Mouse (Mus musculus) layer of hippocampus, postnatal 36 days (tissue): ENCODE results near the gene Mfsd13b. TPM values are rescaled to one million over a fixed set of nuclear protein-coding genes. Genes with fewer than 3 reads are reported as not detected.

Experiments used
- DNase-seq, 2 experiments: peaks; one replicate each; pipeline ENCODE4 v3.0.0; 2022
- total RNA-seq, 2 experiments: library from RNA; stranded (reverse); gene quantifications; 2 replicates each; pipeline ENCODE4 v1.2.3; 2021

Mfsd13b gene
- total RNA-seq, 2 experiments from 2014 or later = 1.8 to 2.0 TPM

DNA sequence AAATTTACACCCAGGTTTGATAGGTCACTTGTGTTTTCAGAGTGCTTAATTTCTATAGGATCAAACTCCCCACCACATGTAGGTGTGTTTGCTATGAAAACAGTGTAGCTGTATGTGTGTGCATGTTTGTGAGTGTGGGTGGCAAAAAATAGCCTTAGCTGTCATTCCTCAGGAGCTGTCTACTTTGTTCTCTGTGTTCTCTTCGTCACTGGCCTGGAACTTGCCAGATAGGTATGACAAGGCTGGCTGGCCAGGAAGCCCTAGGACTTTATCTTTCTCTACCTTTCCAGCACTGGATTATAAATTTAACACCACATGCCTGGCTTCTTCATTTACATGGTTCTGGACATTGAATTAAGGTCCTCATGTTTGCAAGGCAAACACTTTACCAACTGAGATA is 61.9 kb downstream of the Mfsd13b start:
- no peak for DNase-seq

DNA sequence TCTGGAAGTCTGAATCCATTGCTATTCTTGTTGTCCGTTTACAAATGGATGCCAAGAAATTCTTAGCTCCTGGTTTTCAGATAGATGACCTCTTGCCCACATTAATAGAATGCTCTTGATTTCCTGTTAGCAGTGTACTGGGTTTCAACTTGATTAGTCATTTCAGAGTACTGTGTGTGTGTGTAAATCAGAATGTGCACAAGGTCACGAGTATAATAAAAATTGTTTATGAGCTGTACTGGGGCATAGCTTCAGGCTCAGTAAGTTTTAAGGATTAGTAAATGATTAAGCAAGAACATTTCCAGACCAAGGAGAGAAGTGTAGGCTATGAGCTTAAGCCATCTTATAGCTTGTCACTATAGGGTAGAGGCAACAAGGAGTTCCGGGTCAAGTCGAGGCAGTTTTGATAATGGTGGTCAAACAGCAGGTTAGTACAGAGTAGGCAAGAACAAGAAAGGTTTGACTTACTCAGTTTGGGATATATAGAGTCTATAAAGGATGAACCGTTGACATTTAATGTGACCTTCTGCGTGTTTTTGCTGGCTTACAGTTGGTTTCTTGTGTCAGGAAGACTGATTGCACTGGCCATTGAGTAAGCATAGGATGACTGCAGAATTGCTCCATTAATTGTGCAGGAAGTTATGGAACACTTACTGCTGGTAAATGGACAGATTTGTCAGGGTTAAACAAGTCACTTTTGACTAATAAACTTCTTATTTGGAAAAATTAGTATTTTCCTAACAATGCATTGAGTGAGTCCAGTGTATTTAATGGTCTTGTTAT is 63.6 kb downstream of the Mfsd13b start:
- no peak for DNase-seq

DNA sequence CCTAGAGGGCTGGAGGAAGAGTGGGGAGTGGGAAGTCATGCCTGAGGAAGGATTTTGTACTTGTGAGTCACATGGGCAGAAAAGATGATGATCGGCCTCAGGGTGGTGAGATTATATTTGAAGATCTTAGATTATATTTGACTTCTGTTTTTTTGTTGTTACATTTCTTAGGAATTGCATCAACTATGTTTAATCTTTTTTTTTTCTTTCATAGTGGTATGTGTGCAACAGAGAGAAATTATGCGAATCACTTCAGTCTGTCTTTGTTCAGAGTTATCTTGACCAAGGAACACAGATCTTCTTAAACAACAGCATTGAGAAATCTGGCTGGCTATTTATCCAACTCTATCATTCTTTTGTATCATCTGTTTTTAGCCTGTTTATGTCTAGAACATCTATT is 65.3 kb downstream of the Mfsd13b start:
- DNase-seq = no peak

DNA sequence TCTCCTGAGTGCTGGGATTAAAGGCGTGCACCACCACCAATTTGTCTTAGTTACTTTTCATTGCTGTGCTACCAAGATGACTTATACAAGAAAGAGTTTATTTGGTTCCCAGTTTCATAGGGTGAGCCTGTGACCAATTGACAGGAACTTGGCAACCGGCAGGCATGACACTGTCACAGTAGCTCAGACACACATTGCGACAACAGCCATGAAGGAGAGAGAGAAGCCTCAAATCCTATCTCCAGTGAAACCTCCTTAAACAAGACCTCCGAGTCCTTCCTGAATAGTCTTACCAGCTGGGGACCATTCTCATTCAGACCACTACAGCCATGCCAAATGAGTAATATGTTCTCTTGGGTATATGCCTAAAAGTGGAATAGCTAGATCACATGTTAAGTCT is 70.8 kb downstream of the Mfsd13b start:
- DNase-seq = no peak

GRCm38 (mm10) chr7:121059477-121060218 is 77.3 kb downstream of the Mfsd13b start:
- DNase-seq = no peak

DNA sequence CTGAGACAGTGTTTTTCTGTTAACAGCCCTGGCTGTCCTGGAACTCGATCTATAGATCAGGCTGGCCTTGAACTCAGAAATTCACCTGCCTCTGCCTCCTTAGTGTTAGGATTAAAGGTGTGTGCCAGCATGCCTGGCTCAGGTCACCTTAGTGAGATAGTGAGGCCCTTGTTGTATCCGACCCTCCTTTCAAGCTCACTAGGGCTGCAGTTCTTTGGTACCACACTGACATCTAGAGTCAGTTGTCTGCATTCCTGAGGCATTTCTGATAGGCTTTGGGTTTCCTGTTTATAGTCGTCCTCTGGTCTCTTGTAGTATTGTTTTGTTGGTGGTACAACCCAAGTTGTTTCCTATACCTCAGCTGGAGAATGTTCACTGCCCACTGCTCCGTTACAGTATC is 82.0 kb downstream of the Mfsd13b start:
- DNase-seq = peak in 1 of 2 experiments; percentile 23

Other genes starting within 250 kb of the Mfsd13b start
- gene Vwa3a, start 243.2 kb upstream of the Mfsd13b start, total RNA-seq = 10 to 100 TPM; 14.1 to 16.0 TPM
- not detected for gene Gm5737, start 170.1 kb upstream of the Mfsd13b start, total RNA-seq
- 10 to 100 TPM; 24.8 to 26.7 TPM for gene Eef2k, start 139.7 kb upstream of the Mfsd13b start, total RNA-seq
- 10 to 100 TPM; 25.7 to 26.6 TPM for gene Polr3e, start 64.8 kb upstream of the Mfsd13b start, total RNA-seq
- gene Cdr2, start 197 bp upstream of the Mfsd13b start, total RNA-seq = 1 to 10 TPM; 4.6 to 5.6 TPM
- 10 to 100 TPM; 79.8 to 85.9 TPM for gene Mettl9, start 51.9 kb downstream of the Mfsd13b start, total RNA-seq
- under 1 TPM in 1 of 2 experiments, not detected in 1; 0.20 TPM for gene Igsf6, start 92.1 kb downstream of the Mfsd13b start, total RNA-seq
- under 1 TPM; 0.32 to 0.51 TPM for gene Otoa, start 99.1 kb downstream of the Mfsd13b start, total RNA-seq